Mouse (Mus musculus): ENCODE measurements around the gene Cs. TPM values are rescaled to one million over a fixed set of nuclear protein-coding genes. Genes with fewer than 3 reads are reported as not detected.

Gene Cs
- total and polyA plus RNA-seq, 3 experiments, result 133 to 256 (median 161) TPM

- no peaks in the 10 kb centered on the region for H3K9me3 ChIP-seq (replicated peaks; ENCODE audit: insufficient read depth, low read length)
- no peak overlapping the region for H3K9ac ChIP-seq (ENCODE audit: control insufficient read depth, low read depth, low read length, poor library complexity, severe bottlenecking)
- H3K27me3 ChIP-seq (ENCODE audit: control insufficient read depth in 1 of 2, insufficient read depth in 2 of 2, low read length in 2 of 2), result no peaks in the 10 kb centered on the region
- H3K4me1 ChIP-seq (ENCODE audit: control insufficient read depth in 1 of 2, insufficient read depth in 2 of 2, low read length in 2 of 2), result no peaks in the 10 kb centered on the region
- no peak for DNase-seq (ENCODE audit: low read depth, low spot score)
- TF ChIP-seq POLR2AphosphoS5 (IDR thresholded peaks at IDR 0.05; ENCODE audit: borderline replicate concordance, low read depth, low read length) (no peak), MAFK (IDR thresholded peaks at IDR 0.05; ENCODE audit: borderline replicate concordance, low read depth, low read length) (no peak), RAD21 (IDR thresholded peaks at IDR 0.05; ENCODE audit: low read depth, low read length) (no peak), ZKSCAN1 (IDR thresholded peaks at IDR 0.05; ENCODE audit: low read depth, low read length) (no peak), CTCF (IDR thresholded peaks at IDR 0.05 in 2 of 3, conservative IDR thresholded peaks at IDR 0.05 in 1 of 3; ENCODE audit: control insufficient read depth in 1 of 3, insufficient read depth in 1 of 3, low read depth in 2 of 3, low read length in 3 of 3, poor library complexity in 1 of 3, severe bottlenecking in 1 of 3) (no peak), RCOR1 (IDR thresholded peaks at IDR 0.05; ENCODE audit: low read depth, low read length) (no peak), TAL1 (IDR thresholded peaks at IDR 0.05; ENCODE audit: low read length) (no peak), MAZ (IDR thresholded peaks at IDR 0.05; ENCODE audit: low read depth, low read length) (no peak), USF2 (IDR thresholded peaks at IDR 0.05; ENCODE audit: borderline replicate concordance in 1 of 2, insufficient read depth in 1 of 2, low read depth in 1 of 2, low read length in 2 of 2) (no peak), POLR2A (IDR thresholded peaks at IDR 0.05; ENCODE audit: control insufficient read depth in 1 of 2, insufficient read depth in 1 of 2, low read depth in 1 of 2, low read length in 2 of 2, poor library complexity in 1 of 2) (no peak), MYC (IDR thresholded peaks at IDR 0.05; ENCODE audit: low read depth, low read length) (no peak)
- no peak overlapping the region for H3K27ac ChIP-seq (ENCODE audit: control insufficient read depth, low read depth, low read length)
- H3K36me3 ChIP-seq (ENCODE audit: control insufficient read depth in 1 of 2, insufficient read depth in 2 of 2, low read length in 2 of 2), result no peaks in the 10 kb centered on the region
- no peaks in the 10 kb centered on the region for H3K79me2 ChIP-seq (ENCODE audit: control insufficient read depth, insufficient read depth, low read length, poor library complexity)
- H3K4me3 ChIP-seq (ENCODE audit: control insufficient read depth in 1 of 2, insufficient read depth in 1 of 2, low read depth in 2 of 2, low read length in 2 of 2), result no peak overlapping the region
Observed at GRCm38 (mm10) chr10:128401638-128402037, 64.1 kb downstream of the Cs start.

GRCm38 (mm10) chr10:128403931-128404330 is 66.4 kb downstream of the Cs start:
- no peak for TF ChIP-seq UBTF (IDR thresholded peaks at IDR 0.05; ENCODE audit: borderline replicate concordance, insufficient read depth, low read depth, low read length)
- TF ChIP-seq RAD21 (IDR thresholded peaks at IDR 0.05; ENCODE audit: low read depth, low read length), result no peak
- TF ChIP-seq TBP (IDR thresholded peaks at IDR 0.05; ENCODE audit: low read depth, low read length), result no peak
- no peak for TF ChIP-seq MAZ (IDR thresholded peaks at IDR 0.05; ENCODE audit: low read depth, low read length)
- TF ChIP-seq MEF2A (IDR thresholded peaks at IDR 0.05; ENCODE audit: extremely low read depth, insufficient replicate concordance, low read depth, low read length, poor library complexity, severe bottlenecking), result no peak
- Histone ChIP-seq H3K4me1 (ENCODE audit: control insufficient read depth in 1 of 2, insufficient read depth in 2 of 2, low read length in 2 of 2) (peaks cover 0 to 7% of the 10 kb centered on the region in 2 experiments; a peak in 1 of 4 replicates), H3K9ac (ENCODE audit: control insufficient read depth, low read depth, low read length, poor library complexity, severe bottlenecking) (no peak overlapping the region), H3K27me3 (ENCODE audit: control insufficient read depth in 1 of 2, insufficient read depth in 2 of 2, low read length in 2 of 2) (no peaks in the 10 kb centered on the region), H3K79me2 (ENCODE audit: control insufficient read depth, insufficient read depth, low read length, poor library complexity) (peaks cover 3% of the 10 kb centered on the region; the same call in 1 of the 2 replicates), H3K36me3 (ENCODE audit: control insufficient read depth in 1 of 2, insufficient read depth in 2 of 2, low read length in 2 of 2) (peaks cover 0 to 3% of the 10 kb centered on the region in 2 experiments; a peak in 2 of 4 replicates), H3K9me3 (replicated peaks; ENCODE audit: insufficient read depth, low read length) (no peaks in the 10 kb centered on the region), H3K27ac (ENCODE audit: control insufficient read depth, low read depth, low read length) (no peak overlapping the region), H3K4me3 (ENCODE audit: control insufficient read depth in 1 of 2, insufficient read depth in 1 of 2, low read depth in 2 of 2, low read length in 2 of 2) (no peak overlapping the region)
- no peak for DNase-seq (ENCODE audit: low read depth, low spot score)
